In genomic region chr13:103025461-103025860, GRCm38 (mm10) we compare ENCODE assay signal across 20 mouse cellular contexts.
"Had no signal": no experiment of that assay in that cellular context is flagged by ENCODE, and none has a peak within 500 bp of the region (broad histone marks: within the 10 kb centered on the region; RNA-seq: fewer than 3 reads in every experiment).

No protein-coding gene starts in this region.

- H3K27ac ChIP-seq: kidney, postnatal 0 days; layer of hippocampus, adult 2 months; limb, embryonic 10.5 days; limb, embryonic 13.5 days; liver, embryonic 12.5 days; liver, embryonic 15.5 days; macrophage; midbrain, embryonic 12.5 days; midbrain, embryonic 15.5 days; neural tube, embryonic 12.5 days; neural tube, embryonic 15.5 days; stomach, postnatal 0 days had no signal

- H3K9me3 ChIP-seq: limb, embryonic 10.5 days; limb, embryonic 13.5 days; liver, embryonic 12.5 days; liver, embryonic 15.5 days; midbrain, embryonic 12.5 days; midbrain, embryonic 15.5 days; neural tube, embryonic 12.5 days; neural tube, embryonic 15.5 days had no signal

- DNase-seq: kidney, postnatal 25 days; layer of hippocampus, adult 9-11 months; liver; lung, adult 18-20 months; lung, postnatal 14 days; thymus, adult 2 months; thymus, postnatal 14 days; thymus, postnatal 4 days had no signal

- H3K4me3 ChIP-seq: layer of hippocampus, adult 2 months; limb, embryonic 10.5 days; limb, embryonic 13.5 days; liver, embryonic 12.5 days; liver, embryonic 15.5 days; midbrain, embryonic 12.5 days; midbrain, embryonic 15.5 days; neural tube, embryonic 12.5 days; neural tube, embryonic 15.5 days had no signal

- H3K9ac ChIP-seq: limb, embryonic 13.5 days; liver, embryonic 12.5 days; liver, embryonic 15.5 days; midbrain, embryonic 12.5 days; midbrain, embryonic 15.5 days; neural tube, embryonic 12.5 days; neural tube, embryonic 15.5 days had no signal

- H3K4me1 ChIP-seq: liver, embryonic 12.5 days; liver, embryonic 15.5 days; midbrain, embryonic 15.5 days had no signal

- H3K36me3 ChIP-seq: limb, embryonic 10.5 days; limb, embryonic 13.5 days; liver, embryonic 12.5 days; liver, embryonic 15.5 days; midbrain, embryonic 12.5 days; midbrain, embryonic 15.5 days; neural tube, embryonic 12.5 days; neural tube, embryonic 15.5 days had no signal

- H3K27me3 ChIP-seq: liver, embryonic 12.5 days; liver, embryonic 15.5 days; midbrain, embryonic 12.5 days; midbrain, embryonic 15.5 days; neural tube, embryonic 12.5 days; neural tube, embryonic 15.5 days had no signal
